Mouse (Mus musculus): ENCODE data around the gene Mrgprb4.

The Mrgprb4 gene

GRCm38 (mm10) chr7:48199188-48199587 lies at the start of gene Mrgprb4:
Gene Mrgprb4 (minus strand): TSS chr7:48199288.
- no peak for DNase-seq (ENCODE audit: low spot score in 2 of 2)

GRCm38 (mm10) chr7:48226114-48226513 lies 27.0 kb upstream of the Mrgprb4 start:
- DNase-seq (ENCODE audit: low spot score in 2 of 2) = no peak

GRCm38 (mm10) chr7:48225065-48225464 lies 26.0 kb upstream of the Mrgprb4 start:
- DNase-seq (ENCODE audit: low spot score in 2 of 2) = no peak

GRCm38 (mm10) chr7:48168919-48169318 lies 30.2 kb downstream of the Mrgprb4 start, which contains the start of gene Mrgprb5:
Gene Mrgprb5 (minus strand): TSS chr7:48169019.
- DNase-seq (ENCODE audit: low spot score in 2 of 2) = no peak

- no peak for DNase-seq (ENCODE audit: low spot score in 2 of 2)
Observed at GRCm38 (mm10) chr7:48167471-48167870, 31.6 kb downstream of the Mrgprb4 start.

Measured in urinary bladder, adult 18-20 months (tissue).